Mouse (Mus musculus) hindbrain, postnatal 0 days (tissue): ENCODE data around the gene Caprin2. TPM values are rescaled to one million over a fixed set of nuclear protein-coding genes. Genes with fewer than 3 reads are reported as not detected.

Experiments used
- ATAC-seq: fragments of 200-750 bp; cut with Nextera tagmentation; 2 replicates; pipeline ENCODE4 v1.8.0; 2017; ENCODE audit warnings: mild to moderate bottlenecking, moderate TSS enrichment, moderate library complexity
- DNase-seq: peaks from one replicate; pipeline ENCODE4 v3.0.0-alpha.2; 2015; ENCODE audit warnings: low spot score
- H3K27ac ChIP-seq: fragments of 300-500 bp; sonication (generic); 2 replicates; pipeline ENCODE4 v1.5.1; 2014; ENCODE audit warnings: mild to moderate bottlenecking
- H3K27me3 ChIP-seq: fragments of 300-500 bp; sonication (generic); 2 replicates; pipeline ENCODE4 v1.6.1; 2014; ENCODE audit warnings: low read length, mixed read lengths; ENCODE audit not compliant: insufficient read depth
- H3K36me3 ChIP-seq: fragments of 300-500 bp; sonication (generic); 2 replicates; pipeline ENCODE4 v1.6.1; 2014; ENCODE audit warnings: low read length, mixed read lengths; ENCODE audit not compliant: insufficient read depth
- H3K4me1 ChIP-seq: fragments of 300-500 bp; sonication (generic); 2 replicates; pipeline ENCODE4 v1.6.1; 2014; ENCODE audit warnings: antibody characterized with exemption, low read length, mixed read lengths; ENCODE audit not compliant: insufficient read depth
- H3K4me2 ChIP-seq: fragments of 300-500 bp; sonication (generic); 2 replicates; pipeline ENCODE4 v1.6.1; 2014; ENCODE audit warnings: low read depth, mild to moderate bottlenecking, low read length, moderate library complexity, mixed read lengths
- H3K4me3 ChIP-seq: fragments of 300-500 bp; sonication (generic); 2 replicates; pipeline ENCODE4 v1.5.1; 2014; ENCODE audit warnings: low read length
- H3K9ac ChIP-seq: fragments of 300-500 bp; sonication (generic); replicated peaks from 2 replicates; pipeline ENCODE4 v1.6.1; 2014; ENCODE audit warnings: mild to moderate bottlenecking, low read length, moderate library complexity, mixed read lengths
- H3K9me3 ChIP-seq: fragments of 300-500 bp; sonication (generic); 2 replicates; pipeline ENCODE4 v1.6.1; 2016; ENCODE audit warnings: low read length, mixed read lengths
- CTCF ChIP-seq: IDR thresholded peaks from 2 replicates; pipeline ENCODE4 v1.5.1; 2016; ENCODE audit warnings: antibody characterized with exemption, control low read depth, low read depth
- WGBS: fragments of 180-500 bp; shearing (Covaris S2); extraction: QIAGEN DNeasy Blood & Tissue Kit; methylation state at CpG from one replicate; pipeline ENCODE4 v1.1.7; 2014; 5-methylcytosine and 5-hydroxymethylcytosine counted together
- polyA plus RNA-seq: library from polyadenylated mRNA; unstranded; fragments of >200 nt; fragmentation: Nextera tagmentation; extraction: Ambion mirVana; gene quantifications from 2 replicates; pipeline ENCODE4 v1.2.1, GENCODE M21; 2015
- total RNA-seq: library from RNA; depleted of rRNA; stranded (reverse); fragments of >200 nt; gene quantifications from 2 replicates; pipeline ENCODE4 v1.2.3, GENCODE M21; 2014; rRNA removed

The Caprin2 gene
- total and polyA plus RNA-seq, 2 experiments from 2014 or later, result 7.1 to 20.3 TPM

GRCm38 (mm10) chr6:148818624-148819343 is 77.3 kb downstream of the Caprin2 start:
- WGBS, result 95% methylated on average over 4 of the region's 4 CpGs
- Histone ChIP-seq H3K9ac (no peak overlapping the region), H3K9me3 (no peaks in the 10 kb centered on the region), H3K4me2 (no peak overlapping the region), H3K36me3 (peaks cover 40% of the 10 kb centered on the region), H3K27ac (no peak overlapping the region), H3K27me3 (no peaks in the 10 kb centered on the region), H3K4me3 (no peak overlapping the region), H3K4me1 (no peaks in the 10 kb centered on the region)
- TF ChIP-seq CTCF, result no peak
- no peak for ATAC-seq
- DNase-seq, result no peak

GRCm38 (mm10) chr6:148816751-148817150 is 79.3 kb downstream of the Caprin2 start:
- TF ChIP-seq CTCF, result no peak
- WGBS, result 88% methylated on average over 5 of the region's 5 CpGs
- peaks cover 47% of the 10 kb centered on the region for H3K36me3 ChIP-seq

GRCm38 (mm10) chr6:148811117-148811516 is 84.9 kb downstream of the Caprin2 start:
- ATAC-seq (no peak), DNase-seq (no peak)
- Histone ChIP-seq H3K9me3 (no peaks in the 10 kb centered on the region), H3K4me2 (no peak overlapping the region), H3K27ac (no peak overlapping the region), H3K4me3 (no peak overlapping the region), H3K9ac (no peak overlapping the region), H3K27me3 (no peaks in the 10 kb centered on the region), H3K4me1 (no peaks in the 10 kb centered on the region), H3K36me3 (peaks cover 54% of the 10 kb centered on the region)
- TF ChIP-seq CTCF, result no peak
- WGBS, result 93% methylated on average over 2 of the region's 2 CpGs

More at GRCm38 (mm10) chr6:148816751-148817150, 79.3 kb downstream of the Caprin2 start:
- H3K9me3 ChIP-seq, result no peaks in the 10 kb centered on the region
- no peak overlapping the region for H3K9ac ChIP-seq
- DNase-seq, result no peak
- H3K4me2 ChIP-seq, result no peak overlapping the region
- H3K4me3 ChIP-seq, result no peak overlapping the region
- no peak for ATAC-seq
- no peaks in the 10 kb centered on the region for H3K4me1 ChIP-seq
- no peak overlapping the region for H3K27ac ChIP-seq
- H3K27me3 ChIP-seq, result no peaks in the 10 kb centered on the region

GRCm38 (mm10) chr6:148799773-148800172 is 96.3 kb downstream of the Caprin2 start:
- ATAC-seq, result no peak
- peaks cover 33% of the 10 kb centered on the region; the same call in 1 of the 2 replicates for H3K36me3 ChIP-seq
- 83% methylated on average over 4 of the region's 4 CpGs for WGBS

GRCm38 (mm10) chr6:148795145-148795544 is 100.9 kb downstream of the Caprin2 start:
- DNase-seq (no peak), ATAC-seq (no peak)
- TF ChIP-seq CTCF, result no peak
- H3K4me2 ChIP-seq, result no peak overlapping the region
- H3K4me1 ChIP-seq, result no peaks in the 10 kb centered on the region
- H3K27ac ChIP-seq, result no peak overlapping the region
- H3K9ac ChIP-seq, result no peak overlapping the region
- H3K36me3 ChIP-seq, result peaks cover 26% of the 10 kb centered on the region; the same call in 1 of the 2 replicates
- no peak overlapping the region for H3K4me3 ChIP-seq
- no peaks in the 10 kb centered on the region for H3K27me3 ChIP-seq
- WGBS, result 89% methylated on average over 2 of the region's 2 CpGs
- H3K9me3 ChIP-seq, result no peaks in the 10 kb centered on the region

More at GRCm38 (mm10) chr6:148799773-148800172, 96.3 kb downstream of the Caprin2 start:
- Histone ChIP-seq H3K9me3 (no peaks in the 10 kb centered on the region), H3K4me2 (no peak overlapping the region), H3K9ac (no peak overlapping the region), H3K4me1 (no peaks in the 10 kb centered on the region), H3K4me3 (no peak overlapping the region), H3K27me3 (no peaks in the 10 kb centered on the region), H3K27ac (no peak overlapping the region)
- TF ChIP-seq CTCF, result peak; percentile 25
- no peak for DNase-seq

Other genes starting within 250 kb of the Caprin2 start
- gene Ipo8, start 64.8 kb downstream of the Caprin2 start, total RNA-seq, result 25.2 and 28.9 TPM in 2 replicates
- gene Ipo8, start 64.8 kb downstream of the Caprin2 start, polyA plus RNA-seq, result 14.4 and 14.8 TPM in 2 replicates
- 19.1 and 25.9 TPM in 2 replicates for gene Sinhcaf, start 50.2 kb upstream of the Caprin2 start, total RNA-seq
- 19.2 and 23.0 TPM in 2 replicates for gene Sinhcaf, start 50.2 kb upstream of the Caprin2 start, polyA plus RNA-seq
- 42.4 and 61.0 TPM in 2 replicates for gene Dennd5b, start 205.4 kb upstream of the Caprin2 start, total RNA-seq
- 11.9 TPM in 2 replicates for gene Dennd5b, start 205.4 kb upstream of the Caprin2 start, polyA plus RNA-seq
- not detected in 2 replicates for gene Gm10203, start 233.9 kb upstream of the Caprin2 start, total RNA-seq
- not detected in 2 replicates for gene Gm10203, start 233.9 kb upstream of the Caprin2 start, polyA plus RNA-seq
- 3.0 and 4.9 TPM in 2 replicates for gene Etfbkmt, start 243.6 kb upstream of the Caprin2 start, total RNA-seq
- gene Etfbkmt, start 243.6 kb upstream of the Caprin2 start, polyA plus RNA-seq, result 6.6 TPM in 2 replicates